Mouse (Mus musculus) adrenal gland, postnatal 25 days (tissue): ENCODE measurements around the gene Ccdc87. TPM values are rescaled to one million over a fixed set of nuclear protein-coding genes. Genes with fewer than 3 reads are reported as not detected.
"Not testable (repeated sequence)": the region's sequence is repeated elsewhere in the genome, so short reads cannot be mapped to it uniquely, and the experiment has no call there.

Source experiments
- DNase-seq: peaks from one replicate; pipeline ENCODE4 v3.0.0; 2021; ENCODE audit warnings: mixed read lengths
- total RNA-seq: library from RNA; stranded (reverse); gene quantifications from 2 replicates; pipeline ENCODE4 v1.2.3, GENCODE M21; 2021

Ccdc87 gene
- total RNA-seq, 1 experiment from 2014 or later, result 0.15 TPM

DNA sequence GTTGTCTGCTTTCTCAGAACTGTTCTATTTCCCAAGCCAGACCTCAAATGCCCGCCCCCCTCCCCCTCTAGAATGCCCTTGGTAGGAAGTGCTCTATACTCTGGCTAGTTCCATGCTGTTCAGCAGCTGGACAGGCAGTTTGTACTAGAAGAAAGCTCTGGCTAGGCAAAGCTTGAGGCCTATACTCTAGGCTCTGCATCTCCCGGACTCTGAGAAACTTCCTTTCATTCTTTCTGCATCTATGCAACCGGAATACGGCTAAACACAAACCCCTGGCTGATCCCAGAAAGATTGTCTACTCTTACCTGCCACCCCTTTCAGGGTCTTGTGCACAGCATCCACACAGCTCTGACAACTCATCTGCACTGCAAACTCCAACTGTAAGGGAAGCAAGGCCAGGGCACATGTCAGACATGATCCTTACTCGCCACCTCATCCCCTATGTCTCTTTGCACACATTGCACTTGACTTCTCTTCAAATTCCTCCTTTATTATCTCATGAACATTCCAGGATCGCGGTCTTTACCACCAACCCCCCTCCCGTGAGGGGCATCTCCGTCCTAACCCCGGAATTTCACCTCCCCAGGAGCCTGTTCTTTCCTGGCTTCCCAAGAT lies 533 bp upstream of the Ccdc87 start:
- DNase-seq, result no peak

DNA sequence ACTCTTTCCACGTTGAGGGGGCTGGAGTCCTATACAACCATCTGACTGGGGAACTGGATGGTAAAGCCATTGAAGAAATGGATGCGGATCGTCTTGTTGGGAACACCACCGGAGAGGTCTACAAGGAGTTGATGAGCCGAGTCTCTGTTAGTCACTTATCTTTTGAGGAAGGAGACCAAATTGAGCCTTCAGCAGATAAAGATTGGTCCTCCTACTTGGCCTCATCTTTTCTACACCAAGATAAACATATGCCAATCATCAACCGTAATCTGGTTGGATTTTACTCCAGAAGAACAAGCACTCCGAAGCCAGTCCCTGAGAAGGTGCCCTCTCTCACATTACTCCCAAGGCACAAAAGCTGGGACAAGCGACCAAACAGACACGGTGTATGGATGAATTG lies 1.7 kb downstream of the Ccdc87 start:
- DNase-seq, result no peak

DNA sequence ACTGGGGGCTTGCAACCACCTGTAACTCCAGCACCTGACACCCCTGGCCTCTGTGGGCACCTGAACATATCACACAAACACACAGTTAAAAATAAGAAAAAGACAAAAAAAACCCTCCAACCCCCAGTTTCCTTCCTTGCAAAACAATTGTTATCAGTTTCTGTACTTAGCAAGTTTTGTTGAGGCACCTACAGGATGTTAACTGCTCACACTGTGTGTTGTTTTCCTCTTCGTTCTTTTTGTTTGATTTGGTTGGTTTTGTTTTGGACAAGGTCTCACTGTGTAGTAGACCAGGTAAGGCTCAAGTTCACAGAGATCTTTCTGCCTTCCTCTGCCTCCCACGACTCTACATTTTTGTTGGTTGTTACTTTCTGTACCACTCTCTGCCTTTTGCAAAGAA lies 3.4 kb downstream of the Ccdc87 start:
- DNase-seq, result no peak

DNA sequence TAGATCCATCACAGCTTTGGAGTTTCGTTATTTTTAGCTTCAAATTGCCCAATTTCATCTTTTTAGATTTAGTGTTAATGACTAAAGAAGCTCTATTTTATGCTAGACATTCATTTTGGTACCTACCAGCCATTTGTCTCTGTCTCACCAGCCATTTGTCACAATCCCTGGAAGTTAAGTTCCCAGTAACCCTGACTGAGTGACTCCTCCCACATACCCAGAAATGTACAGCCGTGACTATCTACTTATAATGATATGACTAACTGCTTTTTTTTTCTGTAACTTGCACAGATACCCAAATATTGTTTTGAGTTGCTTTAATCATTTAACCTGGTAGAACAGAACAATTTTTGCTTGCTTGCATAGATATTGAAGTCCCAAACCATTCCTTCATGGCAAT lies 6.7 kb downstream of the Ccdc87 start:
- no peak for DNase-seq

DNA sequence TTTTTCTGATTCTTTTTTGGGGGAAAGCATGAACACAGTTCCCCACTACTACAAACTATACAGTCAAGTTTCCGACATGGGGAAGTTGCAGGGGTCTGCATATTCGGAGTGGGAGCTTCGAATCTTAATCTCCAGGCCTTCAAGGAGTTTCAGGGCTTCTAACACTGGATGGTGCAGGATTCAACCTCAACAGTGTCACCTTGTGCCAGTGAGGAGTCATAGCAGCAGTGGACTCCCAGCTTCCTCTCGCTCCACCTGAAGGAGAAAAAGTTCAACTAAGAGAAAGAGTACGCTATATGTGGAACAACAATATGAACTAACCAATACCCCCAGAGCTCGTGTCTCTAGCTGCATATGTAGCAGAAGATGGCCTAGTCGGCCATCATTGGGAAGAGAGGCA lies 8.3 kb downstream of the Ccdc87 start:
- no peak for DNase-seq

DNA sequence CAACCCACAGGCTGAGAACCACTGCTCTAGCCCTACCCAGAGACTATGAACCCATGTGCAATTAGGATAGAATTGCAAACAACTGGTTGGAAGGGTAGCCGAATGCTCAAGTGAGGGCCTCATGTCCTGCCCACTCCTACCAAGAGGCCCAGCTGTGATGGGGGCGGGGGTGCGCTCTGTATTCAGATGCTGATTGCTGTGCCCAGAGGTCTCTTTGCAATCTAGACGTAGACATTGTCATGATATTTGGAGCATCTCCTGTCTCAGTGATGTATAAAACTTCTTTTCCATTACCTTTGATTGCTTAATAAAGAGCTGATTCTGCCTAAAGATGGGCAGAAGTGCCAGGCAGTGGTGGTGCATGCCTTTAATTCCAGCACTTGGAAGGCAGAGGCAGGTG lies 10.6 kb downstream of the Ccdc87 start:
- no peak for DNase-seq

DNA sequence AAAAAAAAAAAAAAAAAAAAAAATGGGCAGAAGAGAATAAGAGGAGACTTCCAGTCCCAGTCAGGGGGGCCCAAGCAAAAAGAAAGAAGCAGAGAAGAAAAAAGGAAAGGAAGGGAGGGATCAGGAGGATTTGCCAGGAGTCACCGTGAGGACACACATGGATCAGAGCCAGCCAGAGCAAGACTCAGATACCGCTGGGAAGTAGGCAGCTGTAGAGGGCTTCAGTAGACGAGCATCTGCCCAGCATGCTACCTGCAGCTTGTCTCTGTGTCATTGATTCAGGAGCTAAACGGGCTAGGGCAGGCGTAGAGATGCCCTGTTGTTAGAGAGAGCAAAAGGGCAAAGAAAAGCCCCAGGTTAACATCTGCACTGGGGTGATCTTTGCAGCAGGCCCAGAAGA lies 11.1 kb downstream of the Ccdc87 start:
- no peak for DNase-seq

DNA sequence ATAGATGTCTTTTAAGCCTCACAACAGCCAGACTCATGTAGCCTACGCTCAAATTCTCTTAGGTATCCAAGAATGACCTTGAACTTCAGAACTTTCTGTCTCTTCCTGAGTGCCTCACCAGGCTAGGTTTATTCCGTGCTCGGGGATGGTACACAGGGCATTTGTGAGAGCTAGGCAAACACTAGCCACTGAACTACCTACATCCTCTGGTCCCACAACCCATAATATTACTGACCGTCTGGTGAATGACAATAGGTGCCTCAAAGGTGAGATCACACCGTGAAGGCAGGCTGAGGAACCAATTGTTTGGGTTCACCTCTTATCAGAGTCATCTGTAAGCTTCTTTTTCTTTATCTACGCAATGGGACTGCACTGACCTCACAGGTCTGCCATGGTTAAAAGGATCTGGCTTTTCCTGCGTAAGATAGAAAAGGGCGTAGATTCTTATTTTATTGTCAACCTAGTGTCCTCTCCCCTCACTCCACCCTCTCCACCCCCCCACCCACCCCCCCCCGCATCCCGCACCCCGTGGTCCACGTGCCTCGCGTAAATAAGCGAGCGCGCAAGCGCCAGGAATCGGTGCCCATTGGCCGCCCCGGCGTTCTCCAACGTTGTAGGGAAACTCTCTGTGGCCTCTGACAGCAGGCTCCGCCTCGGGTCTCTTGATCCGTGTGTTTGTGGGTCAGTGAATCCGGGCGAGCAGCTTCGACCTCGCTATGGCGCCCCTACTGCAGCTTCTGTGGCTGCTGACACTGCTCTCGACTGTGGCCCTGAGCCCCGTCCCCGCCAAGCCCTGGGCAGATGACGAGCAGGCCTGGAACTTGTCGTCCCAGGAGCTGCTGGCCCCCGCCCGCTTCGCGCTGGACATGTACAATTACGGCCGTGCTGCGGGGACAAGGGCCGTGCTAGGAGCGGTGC lies 15.6 kb downstream of the Ccdc87 start, which contains the start of gene Ctsf:
Gene Ctsf (plus strand): TSS at position 579 of the 918 bp plus-strand sequence.
- DNase-seq, result peak; percentile 95

DNA sequence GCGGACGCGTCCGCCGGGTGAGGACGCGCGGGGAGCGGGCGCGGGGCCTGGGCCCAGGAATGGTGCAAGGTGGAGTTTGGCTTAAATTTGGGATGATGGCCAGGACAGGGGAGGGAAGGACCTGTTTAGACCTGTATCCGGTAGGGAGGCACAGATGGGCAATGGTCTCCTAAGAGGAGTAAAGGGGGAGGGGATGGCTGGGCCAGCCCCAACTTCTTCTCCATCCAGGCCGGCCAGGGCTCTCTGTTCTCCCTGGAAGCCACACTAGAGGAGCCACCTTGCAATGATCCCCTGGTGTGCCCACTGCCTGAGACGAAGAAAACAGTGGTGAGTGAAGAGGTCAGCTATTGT lies 16.3 kb downstream of the Ccdc87 start:
- DNase-seq, result no peak

DNA sequence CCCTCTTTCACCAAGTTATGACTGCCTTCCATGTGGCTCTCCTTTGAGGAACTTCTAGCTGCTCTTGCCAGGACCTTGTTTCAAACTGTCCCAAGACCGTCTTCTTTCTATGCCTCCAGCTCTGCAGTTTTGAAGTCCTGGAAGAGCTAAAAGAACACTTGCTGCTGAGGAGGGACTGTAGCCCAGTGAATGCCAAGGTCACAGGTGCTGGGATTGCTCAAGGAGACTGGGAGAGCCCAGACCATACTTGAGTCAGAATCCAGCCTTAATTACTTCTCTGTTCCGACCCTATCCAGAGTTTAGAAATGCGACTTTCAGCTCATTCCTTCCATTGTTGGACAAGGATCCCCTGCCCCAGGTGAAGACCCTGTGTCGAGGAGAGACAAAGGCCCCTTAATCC lies 16.8 kb downstream of the Ccdc87 start:
- no peak for DNase-seq

DNA sequence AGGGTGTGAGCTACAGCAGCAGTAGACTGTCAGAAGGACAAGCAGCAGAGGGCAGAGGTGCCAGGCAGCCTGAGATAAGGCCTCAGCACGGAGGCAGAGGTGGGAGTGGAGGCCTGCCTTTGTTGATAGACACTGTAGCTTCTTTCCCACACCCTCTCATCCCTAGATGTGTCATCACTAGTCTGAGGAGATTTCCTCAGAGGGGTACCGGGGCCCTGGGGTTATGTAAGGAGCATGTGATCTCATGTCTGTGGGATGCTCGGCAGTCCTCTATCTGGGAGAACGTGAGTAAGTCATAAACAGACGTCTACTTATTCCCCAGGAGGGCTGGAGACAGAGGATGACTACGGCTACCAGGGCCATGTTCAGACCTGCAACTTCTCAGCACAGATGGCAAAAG lies 19.9 kb downstream of the Ccdc87 start:
- DNase-seq, result no peak

DNA sequence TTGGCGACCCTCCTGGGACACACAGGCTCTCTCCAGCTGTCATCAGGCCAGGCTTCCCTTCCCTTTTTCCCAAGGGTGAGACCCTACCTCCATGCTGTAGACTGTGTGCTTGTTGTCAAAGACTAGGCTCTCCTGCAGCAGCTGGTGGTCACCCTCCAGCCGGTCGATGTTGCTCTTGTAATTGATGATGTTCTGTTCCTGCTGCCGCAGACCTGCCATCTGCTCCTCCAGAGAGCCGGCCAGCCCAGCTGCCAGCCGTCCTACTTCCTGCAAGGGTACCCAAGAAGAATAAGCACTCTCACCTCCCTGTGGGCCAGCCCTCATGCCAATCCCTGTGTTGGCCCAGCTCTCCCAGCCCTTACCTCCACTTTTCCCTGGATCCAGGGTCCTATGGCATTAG lies 23.9 kb downstream of the Ccdc87 start:
- DNase-seq, result no peak

DNA sequence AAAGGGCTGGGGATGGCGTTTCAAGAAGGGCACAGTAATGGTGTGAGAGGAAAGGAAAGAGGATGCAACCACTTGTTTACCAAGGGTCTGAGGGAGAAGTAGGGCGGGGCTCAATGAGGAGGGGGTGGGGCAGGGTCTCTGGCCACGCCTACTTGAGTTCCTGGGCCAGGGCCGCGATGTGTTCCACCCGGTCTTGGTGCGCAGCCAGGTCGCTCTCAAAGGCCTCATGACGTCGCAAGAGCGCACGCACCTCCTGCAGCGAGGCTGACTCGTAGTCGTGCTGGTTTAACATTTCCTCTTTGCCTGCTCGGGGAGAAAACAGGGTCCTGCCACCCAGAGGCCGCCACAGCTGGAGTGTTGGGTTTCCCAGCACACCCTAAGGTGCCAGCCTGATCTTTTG lies 26.0 kb downstream of the Ccdc87 start:
- peak; percentile 46 for DNase-seq

DNA sequence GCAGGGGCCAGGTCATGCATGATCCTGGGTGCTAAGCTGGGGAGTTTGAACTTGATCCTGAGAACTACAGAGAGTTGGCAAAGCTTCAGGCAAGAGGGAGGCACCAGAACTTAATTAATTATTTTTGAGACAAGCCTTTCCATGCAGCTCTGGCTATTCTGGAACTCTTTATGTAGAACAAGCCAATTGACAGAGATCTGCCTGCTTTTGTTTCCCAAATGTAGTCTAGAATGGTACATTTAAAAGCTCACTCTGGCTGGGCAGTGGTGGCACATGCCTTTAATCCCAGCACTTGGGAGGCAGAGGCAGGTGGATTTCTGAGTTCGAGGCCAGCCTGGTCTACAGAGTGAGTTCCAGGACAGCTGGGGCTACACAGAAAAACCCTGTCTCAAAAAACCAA lies 35.4 kb downstream of the Ccdc87 start:
- DNase-seq, result not testable (repeated sequence)

DNA sequence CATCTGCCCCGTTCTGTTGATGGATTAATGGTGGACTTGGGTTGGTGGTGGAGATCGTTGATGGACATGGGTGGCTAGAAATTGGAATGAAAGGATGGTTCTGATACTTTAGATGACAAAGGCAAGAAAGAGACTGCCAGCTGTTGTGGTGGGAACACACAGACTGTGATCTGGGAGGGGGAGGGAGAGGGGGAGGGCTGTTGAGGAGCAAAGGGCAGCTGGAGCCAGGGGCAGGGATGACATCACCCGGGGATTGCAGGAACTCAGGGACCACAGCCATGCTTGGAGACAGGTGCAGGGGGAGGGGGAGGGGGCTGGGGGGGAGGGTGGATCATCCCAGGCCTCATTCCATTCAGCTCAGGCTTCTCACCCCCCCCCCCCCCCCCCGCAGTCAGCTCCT lies 37.1 kb downstream of the Ccdc87 start:
- DNase-seq, result no peak

DNA sequence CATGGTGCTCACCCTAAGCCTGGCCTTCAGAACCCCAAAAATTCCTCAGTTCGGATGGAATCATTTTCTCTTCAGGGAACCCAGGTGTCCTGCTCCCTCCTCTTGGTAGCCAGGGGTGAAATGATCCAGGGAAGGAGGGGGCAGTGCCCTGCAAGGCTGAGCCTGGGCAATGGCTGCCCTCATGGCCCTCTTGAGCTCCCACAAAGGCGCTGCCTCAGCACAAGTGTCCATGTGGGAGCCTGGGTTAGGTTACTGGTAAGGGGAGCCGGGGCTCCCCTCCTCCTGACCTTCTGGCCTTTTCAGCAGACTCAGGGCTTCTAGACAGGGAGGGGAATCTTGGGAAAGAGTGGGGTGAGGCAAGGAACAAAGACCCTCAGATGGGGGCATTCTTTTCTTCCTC lies 37.6 kb downstream of the Ccdc87 start:
- no peak for DNase-seq

DNA sequence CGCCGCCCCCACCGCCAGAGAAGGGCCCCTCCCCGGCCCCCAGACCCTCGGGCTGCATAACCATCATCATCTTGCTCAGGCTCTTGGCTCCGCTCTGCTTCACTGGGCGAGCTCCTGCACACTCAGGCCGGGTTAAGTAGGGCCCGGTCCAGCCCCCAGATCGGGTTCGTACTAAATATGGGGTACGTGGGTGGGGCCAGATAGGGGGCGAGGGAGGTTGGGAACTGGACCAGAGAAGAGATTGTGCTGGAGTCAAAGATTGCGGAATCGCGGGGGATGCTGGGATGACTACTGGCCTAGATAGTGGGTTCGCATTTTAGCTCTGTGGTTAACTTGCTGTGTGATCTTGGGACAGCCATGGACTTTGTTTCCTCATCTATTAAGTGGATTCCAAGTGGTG lies 38.6 kb downstream of the Ccdc87 start, which contains the start of gene Actn3:
Gene Actn3 (minus strand): TSS at position 125 of the 400 bp plus-strand sequence.
- DNase-seq, result no peak

DNA sequence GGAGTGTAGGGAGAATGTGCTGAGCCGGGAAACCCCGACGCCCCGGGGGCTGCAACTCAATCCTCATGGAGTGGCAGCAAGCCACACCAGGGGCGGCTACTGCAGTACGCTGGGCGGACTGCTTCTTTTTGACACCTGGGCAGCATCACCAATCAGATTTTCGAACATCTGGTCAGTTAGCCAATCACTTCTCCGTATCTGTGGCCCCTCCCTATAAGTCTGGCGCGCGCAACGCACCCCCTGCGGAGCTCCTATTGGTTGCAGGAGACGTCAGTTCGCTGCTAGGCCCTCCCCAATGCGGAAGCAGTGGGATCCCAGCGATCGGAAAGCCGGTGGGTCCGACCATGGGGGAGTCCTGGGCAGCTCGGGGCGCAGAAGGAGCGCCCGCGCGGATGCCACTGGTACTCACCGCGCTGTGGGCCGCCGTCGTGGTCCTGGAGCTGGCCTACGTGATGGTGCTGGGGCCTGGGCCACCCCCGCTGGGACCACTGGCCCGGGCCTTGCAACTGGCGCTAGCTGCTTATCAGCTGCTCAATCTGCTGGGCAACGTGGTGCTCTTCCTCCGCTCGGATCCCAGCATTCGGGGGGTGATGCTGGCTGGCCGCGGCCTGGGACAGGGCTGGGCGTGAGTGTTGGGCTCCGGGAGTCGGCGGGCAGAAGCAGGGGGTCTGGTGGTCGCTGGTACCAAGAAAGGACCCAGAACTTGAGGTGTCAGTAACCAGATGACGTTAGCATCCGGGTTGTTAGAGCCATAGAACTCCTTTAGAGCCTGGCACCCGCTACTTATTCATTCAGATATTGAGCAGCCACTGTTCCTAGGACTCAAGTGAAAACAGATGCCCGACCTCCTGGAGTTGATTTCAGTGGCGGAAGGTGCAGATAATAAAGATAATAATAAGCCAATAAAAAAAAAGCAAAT lies 39.5 kb downstream of the Ccdc87 start, which contains the start of gene Zdhhc24:
Gene Zdhhc24 (plus strand): TSS at position 264 of the 919 bp plus-strand sequence.
- peak; percentile 96 for DNase-seq

DNA sequence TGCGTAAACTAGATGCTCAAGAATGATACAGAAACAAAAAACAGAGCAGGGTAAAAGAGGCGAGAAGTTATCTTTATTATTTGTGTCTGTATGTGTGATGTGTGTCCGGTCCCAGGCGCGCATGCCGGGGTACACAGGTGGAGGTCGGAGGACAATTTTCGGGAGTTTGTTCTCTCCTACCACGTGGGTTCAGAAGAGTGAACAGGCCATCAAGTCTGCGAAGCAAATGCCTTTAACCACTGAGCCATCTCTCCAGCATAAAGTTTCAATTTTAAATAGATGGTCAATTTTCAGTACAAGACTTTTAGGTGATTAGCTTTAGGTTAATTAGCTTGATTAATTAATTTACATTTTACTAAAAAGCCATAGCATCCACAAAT lies 40.1 kb downstream of the Ccdc87 start:
- no peak for DNase-seq

DNA sequence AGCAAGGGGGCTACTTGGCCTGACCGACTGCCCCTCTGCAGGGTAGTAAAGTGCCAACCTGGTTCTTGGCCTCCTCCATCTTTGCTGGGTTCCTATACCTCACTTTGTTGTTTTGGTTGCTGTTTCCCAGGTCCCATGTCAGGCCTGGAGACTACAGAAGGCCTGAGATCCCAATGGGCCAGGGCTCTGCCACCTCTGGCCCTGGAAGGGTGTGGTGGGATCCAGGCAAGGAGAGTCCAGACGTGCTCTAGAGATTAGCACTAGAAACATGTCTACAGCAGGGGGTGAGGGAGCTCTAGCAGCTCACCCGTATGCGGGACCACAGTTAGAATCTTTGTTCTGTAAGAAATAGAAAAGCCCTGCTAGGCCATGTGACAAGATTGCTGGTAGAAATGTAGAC lies 44.8 kb downstream of the Ccdc87 start:
- DNase-seq, result no peak

DNA sequence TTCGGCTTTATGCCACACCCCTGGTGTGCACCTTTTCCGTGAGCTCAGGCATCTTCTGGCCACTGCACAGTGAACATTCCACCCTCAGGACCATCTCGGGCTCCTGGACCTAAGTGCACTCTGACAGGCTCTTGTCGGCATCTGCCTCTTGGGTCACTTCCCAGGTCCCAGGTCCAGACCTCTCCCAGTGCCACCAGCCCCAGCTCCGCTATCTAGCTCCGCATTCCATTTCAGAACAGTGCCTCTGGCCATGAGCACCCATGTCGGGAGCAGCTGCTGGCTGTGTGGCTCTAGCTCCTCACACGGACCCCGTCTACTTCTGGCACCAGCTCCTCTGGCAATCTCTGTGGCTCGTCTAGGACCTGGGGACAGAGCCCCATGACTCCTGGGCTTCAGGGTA lies 50.6 kb downstream of the Ccdc87 start:
- DNase-seq, result no peak

DNA sequence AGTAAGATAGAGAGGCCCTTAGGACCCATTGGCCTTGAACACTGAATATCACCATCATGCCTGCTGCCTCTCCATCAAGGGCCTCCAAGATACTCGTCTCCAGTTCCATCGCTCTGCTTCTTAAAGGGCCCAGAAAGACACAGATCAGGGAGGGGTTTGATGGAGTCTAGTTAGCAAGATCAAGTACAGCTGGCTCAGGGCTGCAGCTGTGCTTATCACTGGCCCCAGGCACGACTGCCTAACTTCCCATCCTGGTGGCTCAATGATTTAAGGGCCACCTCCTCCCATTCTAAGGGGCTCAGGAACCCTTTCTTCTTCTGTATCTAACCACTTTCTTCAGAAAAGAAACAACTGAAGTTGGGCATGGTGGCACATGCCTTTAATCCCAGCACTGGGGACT lies 52.6 kb downstream of the Ccdc87 start:
- no peak for DNase-seq
